Mouse (Mus musculus) heart, adult 2 months (tissue): ENCODE results near the gene Slc35e2.

Experiments
- CTCF ChIP-seq: fragments of 200-600 bp; IDR thresholded peaks from 2 replicates; pipeline ENCODE4 v1.8.1; 2022; ENCODE audit warnings: antibody characterized with exemption, mild to moderate bottlenecking, moderate library complexity
- EP300 ChIP-seq: fragments of 200-500 bp; IDR thresholded peaks from 2 replicates; pipeline ENCODE4 v1.6.1; 2011; ENCODE audit warnings: low read depth, low read length, control low read depth; ENCODE audit not compliant: insufficient read depth
- POLR2A ChIP-seq: fragments of 200-500 bp; IDR thresholded peaks from 2 replicates; pipeline ENCODE4 v1.6.1; 2011; ENCODE audit warnings: mild to moderate bottlenecking, low read depth, low read length, control low read depth; ENCODE audit not compliant: insufficient read depth

DNA sequence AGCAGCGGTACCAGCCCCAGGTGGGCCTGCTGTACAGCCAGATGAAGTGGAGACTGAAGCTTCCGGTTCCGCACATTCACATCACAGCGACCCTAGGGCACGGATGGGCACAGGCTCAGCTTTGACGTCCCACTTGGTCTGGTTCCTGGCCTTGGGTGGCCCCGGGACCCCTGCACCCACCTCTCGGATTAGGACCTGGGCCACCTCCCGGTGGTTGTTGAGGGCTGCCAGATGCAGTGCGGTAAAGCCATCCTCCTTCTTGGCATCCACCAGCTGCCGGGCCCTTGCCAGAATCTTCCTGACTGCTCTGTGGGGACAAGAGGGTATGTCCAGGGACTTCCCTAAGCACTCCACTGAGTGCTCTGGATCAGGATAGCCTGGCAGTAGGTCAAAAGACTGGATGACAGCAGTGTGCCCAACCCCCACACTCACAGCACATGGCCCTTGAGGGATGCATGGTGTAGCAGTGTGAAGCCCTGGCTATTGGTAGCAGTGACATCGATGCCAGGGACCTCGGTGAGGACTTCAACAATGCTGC, 55.1 kb downstream of the Slc35e2 start:
- no peak for TF ChIP-seq CTCF
- TF ChIP-seq POLR2A: no peak
- TF ChIP-seq EP300: no peak
